Mouse (Mus musculus) lung, embryonic 15.5 days (tissue): ENCODE data around the gene Apba1. TPM values are rescaled to one million over a fixed set of nuclear protein-coding genes. Genes with fewer than 3 reads are reported as not detected.
A peak's percentile ranks its signal among the peaks of the same experiment; 100 is the strongest.

Experiments
- ATAC-seq: fragments of 200-750 bp; cut with Nextera tagmentation; 2 replicates; pipeline ENCODE4 v1.8.0; 2017; ENCODE audit warnings: moderate number of reproducible peaks, borderline replicate concordance; ENCODE audit not compliant: low FRiP score, low TSS enrichment; ENCODE audit errors: extremely low read depth
- H3K27ac ChIP-seq: fragments of 300-500 bp; sonication (generic); 2 replicates; pipeline ENCODE4 v1.5.1; 2015; ENCODE audit warnings: moderate library complexity, mild to moderate bottlenecking, inconsistent platforms
- H3K27me3 ChIP-seq: fragments of 300-500 bp; sonication (generic); 2 replicates; pipeline ENCODE4 v1.6.1; 2015; ENCODE audit warnings: inconsistent platforms
- H3K36me3 ChIP-seq: fragments of 300-500 bp; sonication (generic); 2 replicates; pipeline ENCODE4 v1.6.1; 2015; ENCODE audit warnings: inconsistent platforms
- H3K4me1 ChIP-seq: fragments of 300-500 bp; sonication (generic); 2 replicates; pipeline ENCODE4 v1.6.1; 2015; ENCODE audit warnings: inconsistent platforms
- H3K4me2 ChIP-seq: fragments of 300-500 bp; sonication (generic); 2 replicates; pipeline ENCODE4 v1.6.1; 2015; ENCODE audit warnings: inconsistent platforms, mild to moderate bottlenecking, moderate library complexity
- H3K4me3 ChIP-seq: fragments of 300-500 bp; sonication (generic); 2 replicates; pipeline ENCODE4 v1.5.1; 2015; ENCODE audit warnings: mild to moderate bottlenecking, inconsistent platforms
- H3K9ac ChIP-seq: fragments of 300-500 bp; sonication (generic); 2 replicates; pipeline ENCODE4 v1.6.1; 2015; ENCODE audit warnings: inconsistent platforms
- H3K9me3 ChIP-seq: fragments of 300-500 bp; sonication (generic); 2 replicates; pipeline ENCODE4 v1.6.1; 2016; ENCODE audit warnings: inconsistent platforms
- WGBS: fragments of 180-500 bp; shearing (Covaris S2); methylation state at CpG from one replicate; pipeline ENCODE4 v1.1.7; 2015; 5-methylcytosine and 5-hydroxymethylcytosine counted together
- polyA plus RNA-seq: library from polyadenylated mRNA; unstranded; fragments of >200 nt; fragmentation: Nextera tagmentation; extraction: Ambion mirVana; gene quantifications from 2 replicates; pipeline ENCODE4 v1.2.1, GENCODE M21; 2015

Gene Apba1
- polyA plus RNA-seq, 1 experiment from 2014 or later: 0.37 TPM

GRCm38 (mm10) chr19:23967156-23967555 is 208.5 kb downstream of the Apba1 start:
- Histone ChIP-seq H3K9ac (no peak overlapping the region), H3K4me2 (no peak overlapping the region), H3K9me3 (no peaks in the 10 kb centered on the region), H3K27me3 (no peaks in the 10 kb centered on the region), H3K27ac (peak overlapping the region; percentile 81), H3K36me3 (no peaks in the 10 kb centered on the region), H3K4me1 (peaks cover 17% of the 10 kb centered on the region), H3K4me3 (no peak overlapping the region)
- peak; percentile 47; the same call in 1 of the 2 replicates for ATAC-seq
- WGBS: 16% methylated on average over 2 of the region's 2 CpGs

- 53% methylated on average over 5 of the region's 5 CpGs for WGBS
- Histone ChIP-seq H3K36me3 (no peaks in the 10 kb centered on the region), H3K4me1 (peaks cover 26% of the 10 kb centered on the region), H3K4me2 (no peak overlapping the region), H3K4me3 (no peak overlapping the region), H3K27me3 (no peaks in the 10 kb centered on the region), H3K27ac (peak overlapping the region; percentile 72), H3K9ac (no peak overlapping the region), H3K9me3 (no peaks in the 10 kb centered on the region)
- ATAC-seq: 0 out of 2 replicates have a peak, but pooled peaks have one; percentile 41
Observed at GRCm38 (mm10) chr19:23968125-23968861, 209.6 kb downstream of the Apba1 start.

GRCm38 (mm10) chr19:23968862-23969225 is 210.2 kb downstream of the Apba1 start:
- H3K4me1 ChIP-seq: peaks cover 30% of the 10 kb centered on the region
- H3K9ac ChIP-seq: no peak overlapping the region
- H3K4me3 ChIP-seq: no peak overlapping the region
- no peaks in the 10 kb centered on the region for H3K27me3 ChIP-seq
- no peaks in the 10 kb centered on the region for H3K36me3 ChIP-seq
- no peak for ATAC-seq
- H3K9me3 ChIP-seq: no peaks in the 10 kb centered on the region
- peak overlapping the region; percentile 72 for H3K27ac ChIP-seq
- no peak overlapping the region for H3K4me2 ChIP-seq
- WGBS: 63% methylated on average over 2 of the region's 2 CpGs

GRCm38 (mm10) chr19:23970374-23970773 is 211.7 kb downstream of the Apba1 start:
- H3K4me2 ChIP-seq: no peak overlapping the region
- no peak overlapping the region for H3K4me3 ChIP-seq
- H3K9ac ChIP-seq: no peak overlapping the region
- WGBS: 83% methylated on average over 3 of the region's 3 CpGs
- no peaks in the 10 kb centered on the region for H3K36me3 ChIP-seq
- no peak for ATAC-seq
- no peaks in the 10 kb centered on the region for H3K27me3 ChIP-seq
- no peak overlapping the region for H3K27ac ChIP-seq
- peaks cover 30% of the 10 kb centered on the region for H3K4me1 ChIP-seq
- H3K9me3 ChIP-seq: no peaks in the 10 kb centered on the region

DNA sequence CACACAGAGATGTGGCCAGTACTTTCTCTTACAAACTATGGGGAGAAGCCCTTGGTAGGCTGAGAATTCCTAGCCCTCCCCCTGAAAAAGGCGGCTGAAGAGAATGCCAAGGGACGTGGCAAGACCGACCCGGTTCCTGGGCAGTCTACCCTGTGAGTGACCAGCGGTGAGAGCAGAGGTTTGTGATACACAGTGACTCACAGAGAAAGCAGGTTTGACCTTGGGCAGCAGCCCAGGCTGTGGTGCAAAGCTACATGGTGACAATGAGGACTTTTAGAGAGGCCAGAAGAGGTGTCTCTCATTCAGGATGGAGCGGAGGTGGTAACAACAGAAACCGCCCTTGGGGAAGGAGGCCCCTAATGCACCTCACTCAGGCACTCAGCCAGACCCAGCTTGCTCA is 212.7 kb downstream of the Apba1 start:
- no peaks in the 10 kb centered on the region for H3K27me3 ChIP-seq
- H3K36me3 ChIP-seq: no peaks in the 10 kb centered on the region
- no peak overlapping the region for H3K27ac ChIP-seq
- H3K9me3 ChIP-seq: no peaks in the 10 kb centered on the region
- WGBS: 93% methylated on average over 7 of the region's 7 CpGs
- no peak for ATAC-seq
- H3K9ac ChIP-seq: no peak overlapping the region
- no peak overlapping the region for H3K4me3 ChIP-seq
- no peak overlapping the region for H3K4me2 ChIP-seq
- H3K4me1 ChIP-seq: peaks cover 30% of the 10 kb centered on the region

DNA sequence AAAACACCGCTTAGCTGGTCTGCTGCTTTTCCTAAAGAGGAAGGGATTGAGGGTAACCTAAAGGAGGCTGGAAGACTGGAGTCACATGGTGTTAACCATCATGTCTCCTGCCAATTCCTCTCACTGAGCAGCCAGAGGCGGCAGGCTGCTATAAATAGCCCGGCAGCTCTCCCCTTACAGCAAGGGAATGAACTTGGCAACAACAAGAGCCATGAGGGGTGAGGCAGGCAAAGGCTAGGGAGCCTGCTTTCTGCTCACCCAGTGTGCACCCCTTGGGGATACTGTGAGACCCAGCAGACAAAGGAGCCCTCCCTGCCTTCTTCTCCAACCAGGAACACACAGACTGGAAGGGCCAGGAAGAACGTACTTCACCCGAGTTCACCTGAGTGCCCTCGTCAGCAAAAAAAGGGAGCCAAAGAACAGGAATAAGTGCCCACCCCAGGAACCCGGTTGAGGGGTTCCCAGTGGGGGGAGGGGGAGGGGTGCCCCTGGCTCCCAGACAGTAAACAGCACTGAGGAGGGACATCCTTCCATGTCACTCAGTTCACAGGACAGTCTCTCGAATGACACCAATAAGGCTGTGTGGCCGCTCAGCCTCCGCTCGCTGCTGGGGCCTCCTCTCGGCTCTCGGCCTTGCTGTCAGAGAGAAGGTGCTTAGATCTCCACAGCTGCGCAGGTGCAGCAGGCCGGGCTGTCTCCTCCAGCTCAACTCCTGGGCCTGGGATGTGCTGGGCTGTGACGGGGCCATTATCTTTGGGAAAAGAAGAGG is 214.4 kb downstream of the Apba1 start:
- no peak overlapping the region for H3K4me3 ChIP-seq
- no peaks in the 10 kb centered on the region for H3K27me3 ChIP-seq
- no peaks in the 10 kb centered on the region for H3K36me3 ChIP-seq
- no peaks in the 10 kb centered on the region for H3K9me3 ChIP-seq
- H3K27ac ChIP-seq: peak overlapping the region; percentile 71
- no peak overlapping the region for H3K4me2 ChIP-seq
- peaks cover 17% of the 10 kb centered on the region for H3K4me1 ChIP-seq
- 41% methylated on average over 16 of the region's 16 CpGs for WGBS
- H3K9ac ChIP-seq: no peak overlapping the region
- ATAC-seq: peak; percentile 90

- no peaks in the 10 kb centered on the region for H3K36me3 ChIP-seq
- H3K4me3 ChIP-seq: no peak overlapping the region
- 49% methylated on average over 6 of the region's 6 CpGs for WGBS
- no peak overlapping the region for H3K27ac ChIP-seq
- H3K9ac ChIP-seq: no peak overlapping the region
- peaks cover 6% of the 10 kb centered on the region for H3K4me1 ChIP-seq
- H3K9me3 ChIP-seq: no peaks in the 10 kb centered on the region
- no peaks in the 10 kb centered on the region for H3K27me3 ChIP-seq
- ATAC-seq: no peak
- no peak overlapping the region for H3K4me2 ChIP-seq
Observed at GRCm38 (mm10) chr19:23977901-23978443, 219.3 kb downstream of the Apba1 start.

GRCm38 (mm10) chr19:23980598-23980997 is 221.9 kb downstream of the Apba1 start:
- no peak for ATAC-seq
- Histone ChIP-seq H3K4me2 (no peak overlapping the region), H3K9me3 (no peaks in the 10 kb centered on the region), H3K27ac (no peak overlapping the region), H3K9ac (no peak overlapping the region), H3K27me3 (no peaks in the 10 kb centered on the region), H3K4me1 (no peaks in the 10 kb centered on the region), H3K4me3 (no peak overlapping the region), H3K36me3 (no peaks in the 10 kb centered on the region)
- WGBS: 47% methylated on average over 3 of the region's 3 CpGs

DNA sequence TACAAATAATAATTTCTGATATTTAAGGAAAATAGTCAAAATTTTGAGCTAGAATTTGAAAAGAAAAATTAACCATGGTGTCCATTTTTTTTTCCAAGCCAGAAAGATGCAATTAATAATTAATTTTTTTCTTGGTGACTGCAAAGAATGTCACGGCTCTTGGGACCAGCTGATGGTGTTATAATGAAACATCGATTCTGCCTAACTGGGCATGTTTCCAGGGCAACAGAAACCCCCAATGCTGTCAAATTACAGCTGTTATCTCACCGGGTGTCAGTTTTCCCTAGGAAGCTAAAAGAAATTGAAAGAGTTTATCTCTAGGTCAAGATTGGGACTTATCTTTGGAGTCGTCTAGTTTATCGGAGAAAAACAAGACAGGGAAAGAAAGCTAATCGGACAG is 225.5 kb downstream of the Apba1 start:
- WGBS: 30% methylated on average over 6 of the region's 6 CpGs
- H3K27me3 ChIP-seq: no peaks in the 10 kb centered on the region
- no peak overlapping the region for H3K4me2 ChIP-seq
- H3K9me3 ChIP-seq: no peaks in the 10 kb centered on the region
- no peaks in the 10 kb centered on the region for H3K36me3 ChIP-seq
- no peaks in the 10 kb centered on the region for H3K4me1 ChIP-seq
- H3K4me3 ChIP-seq: no peak overlapping the region
- no peak for ATAC-seq
- H3K9ac ChIP-seq: no peak overlapping the region
- no peak overlapping the region for H3K27ac ChIP-seq

GRCm38 (mm10) chr19:23987291-23987690 is 228.6 kb downstream of the Apba1 start:
- no peaks in the 10 kb centered on the region for H3K27me3 ChIP-seq
- H3K9me3 ChIP-seq: no peaks in the 10 kb centered on the region
- H3K36me3 ChIP-seq: no peaks in the 10 kb centered on the region
- no peaks in the 10 kb centered on the region for H3K4me1 ChIP-seq
- no peak for ATAC-seq
- H3K27ac ChIP-seq: no peak overlapping the region
- H3K4me3 ChIP-seq: no peak overlapping the region
- no peak overlapping the region for H3K9ac ChIP-seq
- 42% methylated on average over 2 of the region's 2 CpGs for WGBS
- H3K4me2 ChIP-seq: no peak overlapping the region

DNA sequence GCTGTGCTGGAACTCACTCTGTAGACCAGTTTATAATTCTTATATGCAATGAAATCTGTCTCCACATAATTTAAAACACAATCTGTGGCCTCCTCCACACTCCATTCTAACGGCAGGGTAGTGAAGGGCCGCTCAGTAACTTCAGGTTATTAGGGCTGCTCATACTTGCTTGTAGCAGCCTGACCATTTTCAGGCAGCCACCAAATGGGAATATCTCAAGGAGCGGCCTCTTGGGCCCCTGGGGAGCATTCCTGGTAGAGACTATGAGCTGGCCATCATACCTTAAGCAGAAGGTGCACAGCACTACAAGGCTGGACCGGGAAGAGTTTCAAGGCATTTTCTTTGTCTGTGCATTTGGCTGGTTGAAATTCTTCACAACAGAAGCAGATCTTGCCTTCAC is 229.5 kb downstream of the Apba1 start:
- H3K4me2 ChIP-seq: no peak overlapping the region
- no peak for ATAC-seq
- no peak overlapping the region for H3K27ac ChIP-seq
- no peak overlapping the region for H3K4me3 ChIP-seq
- H3K9ac ChIP-seq: no peak overlapping the region
- H3K36me3 ChIP-seq: no peaks in the 10 kb centered on the region
- H3K4me1 ChIP-seq: no peaks in the 10 kb centered on the region
- WGBS: 85% methylated on average over 4 of the region's 4 CpGs
- no peaks in the 10 kb centered on the region for H3K27me3 ChIP-seq
- H3K9me3 ChIP-seq: no peaks in the 10 kb centered on the region

- Histone ChIP-seq H3K9ac (no peak overlapping the region), H3K4me3 (no peak overlapping the region), H3K27me3 (no peaks in the 10 kb centered on the region), H3K4me2 (no peak overlapping the region), H3K36me3 (no peaks in the 10 kb centered on the region), H3K9me3 (no peaks in the 10 kb centered on the region), H3K27ac (no peak overlapping the region), H3K4me1 (no peaks in the 10 kb centered on the region)
- no peak for ATAC-seq
- 75% methylated on average over 10 of the region's 10 CpGs for WGBS
Observed at GRCm38 (mm10) chr19:23995766-23996399, 237.2 kb downstream of the Apba1 start.
